Mouse (Mus musculus): ENCODE results near the gene Eps8l1.
"Not testable (repeated sequence)": the region's sequence is repeated elsewhere in the genome, so short reads cannot be mapped to it uniquely, and the experiment has no call there.

Gene Eps8l1

DNA sequence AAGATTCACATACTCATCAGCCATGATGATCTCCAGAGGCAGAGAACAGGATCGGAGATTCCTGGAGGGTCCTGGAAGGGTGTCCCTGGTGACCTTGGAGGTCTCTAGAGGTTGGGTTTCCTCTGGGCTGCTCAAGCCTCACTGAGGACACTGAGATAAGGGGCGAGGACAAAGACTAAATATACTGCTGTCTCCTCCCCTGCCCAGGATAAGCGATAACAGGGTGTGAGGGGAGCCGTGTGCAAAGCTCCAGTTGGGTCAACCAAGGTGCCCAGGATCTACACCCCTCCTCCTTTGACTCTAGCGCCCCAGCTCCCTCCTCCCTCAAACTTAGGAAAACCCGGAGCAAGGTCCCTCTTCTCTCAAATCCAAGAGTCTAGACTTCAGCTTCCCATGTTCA lies 61.8 kb downstream of the Eps8l1 start:
- in situ Hi-C loops (cut with MboI; ENCODE audit: low pct_unique_long_range_greater_than_20kb in 1 of 2, low sequenced_read_pairs in 2 of 2, unreplicated experiment in 1 of 2), result no loop called here

DNA sequence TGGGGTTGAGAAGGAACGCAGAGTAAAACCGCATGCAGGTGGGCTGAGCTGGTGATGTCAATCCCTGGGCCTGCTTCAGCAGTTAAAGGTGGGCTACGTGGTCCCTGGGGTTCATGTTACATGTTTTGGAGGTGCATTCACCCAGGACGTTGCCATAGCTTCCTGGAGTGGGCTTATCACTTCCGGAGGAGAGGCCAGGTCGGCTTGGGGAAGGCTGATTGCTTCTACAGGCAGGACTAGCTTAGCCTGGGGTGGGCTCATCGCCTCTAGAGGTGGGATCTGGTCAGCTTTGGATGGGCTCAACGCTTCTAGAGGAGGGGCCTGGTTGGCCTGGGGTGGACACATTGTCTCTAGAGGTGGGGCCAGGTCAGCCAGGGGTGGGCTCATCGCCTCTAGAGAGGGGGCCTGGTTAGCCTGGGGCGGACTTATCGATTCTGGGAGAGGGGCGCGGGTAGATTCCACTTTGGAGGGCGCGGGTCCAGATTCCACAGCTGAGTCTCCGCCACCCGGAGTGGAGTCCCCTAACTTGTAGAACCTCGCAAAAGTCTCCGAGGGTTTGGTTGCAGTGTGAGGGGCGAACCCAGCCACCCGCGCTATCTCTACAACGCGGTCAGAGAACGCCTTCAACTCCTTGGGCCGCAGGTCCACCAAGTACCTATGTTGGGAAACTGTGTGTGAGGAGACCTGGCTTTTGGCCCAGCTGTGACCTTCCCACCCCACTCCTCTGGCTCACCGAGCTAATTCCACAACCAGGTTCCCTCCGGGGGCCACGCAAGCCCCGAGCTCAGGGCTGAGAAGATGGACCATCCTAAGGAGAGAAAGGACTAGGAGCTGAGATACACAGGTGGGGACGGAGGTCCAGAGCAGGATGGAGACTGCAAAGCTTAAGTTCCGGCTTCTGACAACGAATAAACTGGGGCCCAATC lies 63.0 kb downstream of the Eps8l1 start:
- in situ Hi-C loops (cut with MboI; ENCODE audit: low pct_unique_long_range_greater_than_20kb in 1 of 2, low sequenced_read_pairs in 2 of 2, unreplicated experiment in 1 of 2), result no loop called here

DNA sequence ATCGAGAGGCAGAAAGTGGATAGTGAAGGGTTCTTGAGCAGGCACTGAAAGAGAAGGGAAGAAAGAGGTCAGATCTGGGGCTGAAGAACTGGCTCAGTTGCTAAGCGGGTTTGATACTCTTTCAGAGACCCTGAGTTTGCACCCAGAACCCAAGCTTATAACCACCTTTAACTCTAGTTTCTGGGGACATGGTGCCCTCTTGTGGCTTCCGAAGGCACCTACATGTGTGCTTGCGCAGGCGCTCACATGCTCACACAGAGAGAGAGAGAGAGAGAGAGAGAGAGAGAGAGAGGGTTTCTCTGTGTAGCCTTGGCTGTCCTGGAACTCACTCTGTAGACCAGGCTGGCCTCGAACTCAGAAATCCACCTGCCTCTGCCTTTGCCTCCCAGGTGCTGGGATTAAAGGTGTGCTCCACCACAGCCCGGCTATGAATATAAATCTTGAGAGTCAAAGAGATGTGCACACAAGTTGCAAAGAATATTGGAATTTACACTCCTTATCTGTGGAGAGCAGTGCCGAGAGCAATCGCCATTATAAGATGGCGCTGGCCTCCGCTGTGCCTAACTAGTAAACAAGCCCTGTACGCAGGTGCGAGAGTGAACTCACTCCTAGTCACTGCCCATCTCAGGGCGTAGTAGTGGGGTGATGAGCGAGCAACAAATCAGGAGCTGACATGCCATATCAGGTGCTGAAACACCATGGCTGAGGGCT lies 63.9 kb downstream of the Eps8l1 start, which contains the start of gene Tnni3:
Gene Tnni3 (minus strand): TSS at position 18 of the 711 bp plus-strand sequence.
- in situ Hi-C loops (cut with MboI; ENCODE audit: low pct_unique_long_range_greater_than_20kb in 1 of 2, low sequenced_read_pairs in 2 of 2, unreplicated experiment in 1 of 2), result not testable (repeated sequence)

DNA sequence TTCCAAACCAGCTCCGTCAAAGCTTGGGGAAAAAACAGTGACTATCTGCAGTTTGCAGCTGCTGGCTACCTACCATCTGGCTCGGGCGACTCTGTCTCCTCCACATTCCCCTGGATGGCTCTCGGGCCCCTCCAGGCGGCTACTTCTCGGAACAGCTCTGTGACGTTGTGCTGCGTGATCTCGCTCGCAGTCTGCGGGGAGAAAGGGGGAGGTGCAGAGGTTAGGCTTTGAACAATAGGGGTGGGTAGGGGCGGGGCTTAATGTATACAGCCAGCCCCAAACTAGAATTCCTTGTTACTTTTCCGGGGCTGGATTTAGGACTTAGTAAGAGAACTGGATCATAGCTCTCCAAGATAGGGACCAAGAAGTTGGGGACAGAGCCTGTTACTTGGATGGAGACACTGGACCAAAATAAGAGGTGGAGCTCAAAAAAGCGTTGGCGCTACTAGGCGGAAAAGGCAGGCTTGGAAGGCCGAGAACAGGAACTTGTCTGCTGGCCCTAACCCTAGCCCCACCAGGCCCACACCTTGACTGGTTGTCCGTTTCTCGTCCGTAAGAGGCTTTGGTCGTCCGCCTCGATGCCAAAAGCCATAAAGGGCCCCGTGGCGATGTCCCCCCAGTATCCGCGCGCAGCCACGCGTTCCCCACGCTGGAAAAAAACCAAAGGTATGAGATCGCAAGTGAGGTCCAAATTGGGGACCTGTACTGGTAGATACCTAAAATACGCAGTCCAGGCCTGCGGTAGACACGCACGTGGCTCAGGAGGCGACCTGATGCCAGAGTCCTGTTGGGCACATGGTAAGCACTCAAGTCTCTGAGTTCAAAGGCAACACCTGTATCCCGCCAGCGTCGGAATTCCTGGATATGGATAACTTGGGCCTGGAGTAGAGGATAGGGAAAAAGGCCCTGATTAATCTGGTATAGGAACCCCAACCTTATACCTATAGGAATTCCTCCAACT lies 66.1 kb downstream of the Eps8l1 start:
- in situ Hi-C loops (cut with MboI; ENCODE audit: low pct_unique_long_range_greater_than_20kb in 1 of 2, low sequenced_read_pairs in 2 of 2, unreplicated experiment in 1 of 2), result no loop called here

DNA sequence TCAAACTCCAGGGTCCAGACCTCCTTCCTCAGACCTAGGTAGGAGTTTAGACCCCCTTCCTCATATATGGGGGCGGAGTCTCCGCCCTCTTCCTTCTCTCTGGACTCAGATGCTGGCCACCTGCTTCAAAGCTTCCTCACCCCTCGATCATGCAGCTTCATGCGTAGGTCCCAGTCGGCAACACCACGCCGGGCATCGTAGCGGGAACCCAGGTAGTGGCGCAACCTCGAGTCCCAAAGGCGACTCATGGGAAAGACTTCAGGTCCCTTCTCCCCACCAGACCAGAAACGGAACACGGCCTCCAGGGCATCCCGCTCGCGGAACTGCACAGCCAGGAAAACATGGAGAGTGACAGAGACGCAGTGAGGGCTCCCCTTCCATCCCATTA lies 66.8 kb downstream of the Eps8l1 start:
- in situ Hi-C loops (cut with MboI; ENCODE audit: low pct_unique_long_range_greater_than_20kb in 1 of 2, low sequenced_read_pairs in 2 of 2, unreplicated experiment in 1 of 2), result no loop called here
